Mouse (Mus musculus): ENCODE data around the gene Cpeb3.

DNA sequence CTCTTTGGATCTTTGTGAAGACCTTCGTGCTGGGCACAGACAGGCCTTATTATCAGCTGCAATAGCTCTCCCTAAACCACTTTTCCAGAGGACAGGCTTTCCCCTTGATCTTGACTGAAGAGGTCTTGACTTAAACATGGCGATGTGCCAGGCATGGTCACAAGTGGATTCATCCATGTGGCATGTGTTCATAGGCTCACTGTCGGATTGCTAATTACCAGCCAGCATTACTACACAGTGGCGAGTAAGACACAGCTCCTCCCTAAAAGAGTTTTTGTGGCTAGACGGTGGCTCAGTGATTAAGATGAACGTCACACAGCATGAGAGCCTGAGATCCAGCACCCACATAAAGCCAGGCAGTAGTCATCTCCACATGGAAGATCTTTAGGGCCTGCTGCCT, 178.6 kb downstream of the Cpeb3 start:
- TF ChIP-seq CTCF (IDR thresholded peaks at IDR 0.05; ENCODE audit: control insufficient read depth, insufficient read depth, insufficient read length), result no peak
- no peak for TF ChIP-seq USF1 (IDR thresholded peaks at IDR 0.05; ENCODE audit: low read depth)
- no peak for TF ChIP-seq CEBPB (IDR thresholded peaks at IDR 0.05; ENCODE audit: low read depth)
- TF ChIP-seq MAX (IDR thresholded peaks at IDR 0.05), result no peak
